Mouse (Mus musculus) heart, embryonic 15.5 days (tissue): ENCODE data around the gene Rbms1. TPM values are rescaled to one million over a fixed set of nuclear protein-coding genes. Genes with fewer than 3 reads are reported as not detected.

Experiments used
- ATAC-seq: fragments of 200-750 bp; cut with Nextera tagmentation; replicated peaks from 2 replicates; pipeline ENCODE4 v1.8.0; 2017; ENCODE audit warnings: low read depth, moderate TSS enrichment; ENCODE audit not compliant: insufficient number of reproducible peaks, insufficient read depth, low FRiP score
- H3K27ac ChIP-seq: fragments of 300-500 bp; sonication (generic); 2 replicates; pipeline ENCODE4 v1.5.1; 2015; ENCODE audit warnings: mild to moderate bottlenecking, inconsistent platforms
- H3K27me3 ChIP-seq: fragments of 300-500 bp; sonication (generic); 2 replicates; pipeline ENCODE4 v1.6.1; 2015; ENCODE audit warnings: inconsistent platforms
- H3K36me3 ChIP-seq: fragments of 300-500 bp; sonication (generic); 2 replicates; pipeline ENCODE4 v1.6.1; 2015; ENCODE audit warnings: mild to moderate bottlenecking, inconsistent platforms
- H3K4me1 ChIP-seq: fragments of 300-500 bp; sonication (generic); replicated peaks from 2 replicates; pipeline ENCODE4 v1.6.1; 2015; ENCODE audit warnings: inconsistent platforms
- H3K4me2 ChIP-seq: fragments of 300-500 bp; sonication (generic); 2 replicates; pipeline ENCODE4 v1.6.1; 2015; ENCODE audit warnings: inconsistent platforms, mild to moderate bottlenecking, moderate library complexity
- H3K4me3 ChIP-seq: fragments of 300-500 bp; sonication (generic); 2 replicates; pipeline ENCODE4 v1.5.1; 2015; ENCODE audit warnings: mild to moderate bottlenecking, inconsistent platforms
- H3K9ac ChIP-seq: fragments of 300-500 bp; sonication (generic); 2 replicates; pipeline ENCODE4 v1.6.1; 2015; ENCODE audit warnings: mild to moderate bottlenecking, inconsistent platforms
- H3K9me3 ChIP-seq: fragments of 300-500 bp; sonication (generic); replicated peaks from 2 replicates; pipeline ENCODE4 v1.6.1; 2016; ENCODE audit warnings: inconsistent platforms
- WGBS: fragments of 180-500 bp; shearing (Covaris S2); methylation state at CpG from one replicate; pipeline ENCODE4 v1.1.7; 2015; ENCODE audit warnings: mixed read lengths; 5-methylcytosine and 5-hydroxymethylcytosine counted together
- polyA plus RNA-seq: library from polyadenylated mRNA; unstranded; fragments of >200 nt; fragmentation: Nextera tagmentation; extraction: Ambion mirVana; gene quantifications from 2 replicates; pipeline ENCODE4 v1.2.1, GENCODE M21; 2015

The Rbms1 gene
- polyA plus RNA-seq, 1 experiment from 2014 or later: 72.6 TPM

GRCm38 (mm10) chr2:60788173-60788908, 174.7 kb downstream of the Rbms1 start:
- 85% methylated on average over 6 of the region's 6 CpGs for WGBS
- H3K9me3 ChIP-seq: no peaks in the 10 kb centered on the region
- H3K9ac ChIP-seq: no peak overlapping the region
- H3K27me3 ChIP-seq: no peaks in the 10 kb centered on the region
- no peak overlapping the region for H3K4me3 ChIP-seq
- peaks cover 17% of the 10 kb centered on the region for H3K36me3 ChIP-seq
- H3K4me1 ChIP-seq: peaks cover 6% of the 10 kb centered on the region
- no peak overlapping the region for H3K27ac ChIP-seq
- no peak overlapping the region for H3K4me2 ChIP-seq
- no peak for ATAC-seq

GRCm38 (mm10) chr2:60787088-60787487, 175.9 kb downstream of the Rbms1 start:
- no peak for ATAC-seq
- Histone ChIP-seq H3K4me2 (no peak overlapping the region), H3K4me3 (no peak overlapping the region), H3K9me3 (no peaks in the 10 kb centered on the region), H3K27me3 (no peaks in the 10 kb centered on the region), H3K36me3 (peaks cover 12% of the 10 kb centered on the region), H3K4me1 (peaks cover 6% of the 10 kb centered on the region), H3K27ac (no peak overlapping the region), H3K9ac (no peak overlapping the region)
- 81% methylated on average over 5 of the region's 5 CpGs for WGBS

GRCm38 (mm10) chr2:60786289-60786688, 176.7 kb downstream of the Rbms1 start:
- Histone ChIP-seq H3K36me3 (peaks cover 15% of the 10 kb centered on the region), H3K27me3 (no peaks in the 10 kb centered on the region), H3K4me1 (peaks cover 6% of the 10 kb centered on the region), H3K9ac (no peak overlapping the region), H3K27ac (no peak overlapping the region), H3K9me3 (no peaks in the 10 kb centered on the region), H3K4me2 (no peak overlapping the region), H3K4me3 (no peak overlapping the region)
- WGBS: 56% methylated on average over 10 of the region's 10 CpGs
- ATAC-seq: no peak

GRCm38 (mm10) chr2:60774501-60774900, 188.5 kb downstream of the Rbms1 start:
- H3K9ac ChIP-seq: no peak overlapping the region
- H3K9me3 ChIP-seq: no peaks in the 10 kb centered on the region
- no peak overlapping the region for H3K4me2 ChIP-seq
- H3K4me3 ChIP-seq: no peak overlapping the region
- WGBS: 32% methylated on average over 3 of the region's 3 CpGs
- no peak overlapping the region for H3K27ac ChIP-seq
- no peak for ATAC-seq
- peaks cover 12% of the 10 kb centered on the region; the same call in 1 of the 2 replicates for H3K4me1 ChIP-seq
- H3K27me3 ChIP-seq: no peaks in the 10 kb centered on the region
- H3K36me3 ChIP-seq: peaks cover 40% of the 10 kb centered on the region

- no peak overlapping the region for H3K4me3 ChIP-seq
- 70% methylated on average over 5 of the region's 5 CpGs for WGBS
- no peaks in the 10 kb centered on the region for H3K27me3 ChIP-seq
- H3K9me3 ChIP-seq: no peaks in the 10 kb centered on the region
- H3K4me1 ChIP-seq: peaks cover 12% of the 10 kb centered on the region; the same call in 1 of the 2 replicates
- no peak overlapping the region for H3K4me2 ChIP-seq
- H3K9ac ChIP-seq: no peak overlapping the region
- ATAC-seq: peak; percentile 53; the same call in 1 of the 2 replicates
- peaks cover 31% of the 10 kb centered on the region for H3K36me3 ChIP-seq
- no peak overlapping the region for H3K27ac ChIP-seq
Measured at GRCm38 (mm10) chr2:60773592-60773991, 189.4 kb downstream of the Rbms1 start.

- ATAC-seq: no peak
- Histone ChIP-seq H3K36me3 (peaks cover 39% of the 10 kb centered on the region), H3K27ac (no peak overlapping the region)
Measured at GRCm38 (mm10) chr2:60766420-60766819, 196.6 kb downstream of the Rbms1 start.

GRCm38 (mm10) chr2:60756218-60756617, 206.8 kb downstream of the Rbms1 start:
- no peaks in the 10 kb centered on the region for H3K9me3 ChIP-seq
- peaks cover 62% of the 10 kb centered on the region for H3K36me3 ChIP-seq
- ATAC-seq: no peak

More at GRCm38 (mm10) chr2:60766420-60766819, 196.6 kb downstream of the Rbms1 start:
- Histone ChIP-seq H3K4me1 (no peaks in the 10 kb centered on the region), H3K9ac (no peak overlapping the region), H3K27me3 (no peaks in the 10 kb centered on the region), H3K9me3 (no peaks in the 10 kb centered on the region), H3K4me3 (no peak overlapping the region), H3K4me2 (no peak overlapping the region)
- WGBS: 79% methylated on average over 8 of the region's 8 CpGs

GRCm38 (mm10) chr2:60755101-60755500, 207.9 kb downstream of the Rbms1 start:
- no peak overlapping the region for H3K4me3 ChIP-seq
- peaks cover 61% of the 10 kb centered on the region for H3K36me3 ChIP-seq
- H3K4me1 ChIP-seq: no peaks in the 10 kb centered on the region
- no peak for ATAC-seq
- no peak overlapping the region for H3K4me2 ChIP-seq
- H3K9ac ChIP-seq: no peak overlapping the region
- H3K27ac ChIP-seq: no peak overlapping the region
- WGBS: 97% methylated on average over 7 of the region's 7 CpGs
- no peaks in the 10 kb centered on the region for H3K9me3 ChIP-seq
- no peaks in the 10 kb centered on the region for H3K27me3 ChIP-seq

More at GRCm38 (mm10) chr2:60756218-60756617, 206.8 kb downstream of the Rbms1 start:
- H3K9ac ChIP-seq: no peak overlapping the region
- no peak overlapping the region for H3K4me2 ChIP-seq
- H3K27me3 ChIP-seq: no peaks in the 10 kb centered on the region
- no peaks in the 10 kb centered on the region for H3K4me1 ChIP-seq
- no peak overlapping the region for H3K27ac ChIP-seq
- H3K4me3 ChIP-seq: no peak overlapping the region
- WGBS: 90% methylated on average over 9 of the region's 9 CpGs

GRCm38 (mm10) chr2:60751274-60751673, 211.7 kb downstream of the Rbms1 start:
- Histone ChIP-seq H3K36me3 (peaks cover 48% of the 10 kb centered on the region), H3K4me1 (peaks cover 10% of the 10 kb centered on the region), H3K27me3 (no peaks in the 10 kb centered on the region), H3K4me3 (no peak overlapping the region), H3K9ac (no peak overlapping the region), H3K4me2 (no peak overlapping the region), H3K9me3 (no peaks in the 10 kb centered on the region), H3K27ac (no peak overlapping the region)
- ATAC-seq: no peak
- 93% methylated on average over 9 of the region's 9 CpGs for WGBS

GRCm38 (mm10) chr2:60750591-60750990, 212.4 kb downstream of the Rbms1 start:
- no peaks in the 10 kb centered on the region for H3K9me3 ChIP-seq
- whole genome bisulfite sequencing: 85% methylated on average over 3 of the region's 3 CpGs

GRCm38 (mm10) chr2:60748585-60748984, 214.4 kb downstream of the Rbms1 start:
- Histone ChIP-seq H3K27ac (no peak overlapping the region), H3K4me3 (no peak overlapping the region), H3K4me1 (peaks cover 12% of the 10 kb centered on the region), H3K9me3 (no peaks in the 10 kb centered on the region), H3K4me2 (no peak overlapping the region), H3K9ac (no peak overlapping the region), H3K27me3 (no peaks in the 10 kb centered on the region), H3K36me3 (peaks cover 22% of the 10 kb centered on the region)
- ATAC-seq: no peak
- 87% methylated on average over 1 of the region's 1 CpGs for WGBS

More at GRCm38 (mm10) chr2:60750591-60750990, 212.4 kb downstream of the Rbms1 start:
- H3K4me1 ChIP-seq: peaks cover 10% of the 10 kb centered on the region
- no peak overlapping the region for H3K4me3 ChIP-seq
- no peak overlapping the region for H3K9ac ChIP-seq
- ATAC-seq: no peak
- H3K27ac ChIP-seq: no peak overlapping the region
- no peaks in the 10 kb centered on the region for H3K27me3 ChIP-seq
- H3K4me2 ChIP-seq: no peak overlapping the region
- peaks cover 41% of the 10 kb centered on the region for H3K36me3 ChIP-seq

- Histone ChIP-seq H3K4me2 (no peak overlapping the region), H3K27ac (0 out of 2 replicates have a peak overlapping the region, but pooled peaks have one; percentile 6), H3K9ac (no peak overlapping the region), H3K36me3 (peaks cover 13% of the 10 kb centered on the region; the same call in 1 of the 2 replicates), H3K4me3 (no peak overlapping the region), H3K27me3 (no peaks in the 10 kb centered on the region), H3K9me3 (no peaks in the 10 kb centered on the region), H3K4me1 (peaks cover 12% of the 10 kb centered on the region)
- peak; percentile 75 for ATAC-seq
- 22% methylated on average over 3 of the region's 3 CpGs for WGBS
Measured at GRCm38 (mm10) chr2:60747590-60747989, 215.4 kb downstream of the Rbms1 start.
